Mouse (Mus musculus) E14TG2a.4 (cell line): ENCODE data around the gene Tmprss13.

Experiments used
- CTCF ChIP-seq: conservative IDR thresholded peaks from 2 replicates; pipeline ENCODE4 v1.5.1; 2014; ENCODE audit warnings: low read length
- NANOG ChIP-seq: IDR thresholded peaks from 2 replicates; pipeline ENCODE4 v1.6.1; 2014; ENCODE audit warnings: borderline replicate concordance, low read length, mixed read lengths
- POU5F1 ChIP-seq: IDR thresholded peaks from 2 replicates; pipeline ENCODE4 v1.6.1; 2014; ENCODE audit warnings: low read length, borderline replicate concordance

- TF ChIP-seq CTCF (no peak), POU5F1 (no peak), NANOG (no peak)
Observed at GRCm38 (mm10) chr9:45386698-45387097, 67.8 kb downstream of the Tmprss13 start.
